17 mouse cellular contexts compared by ENCODE assay signal in the genomic region with DNA sequence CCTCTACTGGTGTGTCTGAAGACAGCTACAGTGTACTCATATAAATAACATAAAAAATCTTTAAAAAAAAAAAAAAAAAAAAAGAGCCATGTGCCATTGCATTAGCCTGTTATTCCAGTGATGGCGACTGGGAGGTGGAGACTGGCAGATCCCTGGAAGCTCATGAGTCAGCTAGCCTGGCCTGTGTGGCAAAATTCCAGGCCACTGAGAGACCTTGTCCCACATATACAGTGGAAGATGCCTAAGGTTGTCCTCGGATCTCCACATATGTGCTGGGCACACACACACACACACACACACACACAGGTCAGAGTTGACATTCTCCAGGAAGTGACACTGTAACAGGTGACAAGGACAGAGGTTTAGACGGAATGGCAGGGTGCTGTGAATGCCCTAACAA.
"Had no signal": no experiment of that assay in that cellular context is flagged by ENCODE, and none has a peak within 500 bp of the region (broad histone marks: within the 10 kb centered on the region; RNA-seq: fewer than 3 reads in every experiment).

No protein-coding gene starts in this region.

- H3K4me3 ChIP-seq: left cerebral cortex, adult 2 months; limb, embryonic 10.5 days; liver, embryonic 15.5 days; midbrain, embryonic 10.5 days; myocyte; neural tube, embryonic 15.5 days had no signal

- H3K27me3 ChIP-seq: liver, embryonic 15.5 days; neural tube, embryonic 15.5 days had no signal

- ATAC-seq: lung, postnatal 0 days had no signal

- H3K27ac ChIP-seq: left cerebral cortex, adult 2 months; limb, embryonic 10.5 days; liver, embryonic 15.5 days; midbrain, embryonic 10.5 days; neural tube, embryonic 15.5 days had no signal

- H3K9ac ChIP-seq: liver, embryonic 15.5 days; neural tube, embryonic 15.5 days had no signal

- H3K9me3 ChIP-seq: limb, embryonic 10.5 days; liver, embryonic 15.5 days; midbrain, embryonic 10.5 days; neural tube, embryonic 15.5 days had no signal

- DNase-seq: kidney, postnatal 10 days; kidney, postnatal 4 days; lung, adult 2 months; lung, postnatal 36 days; midbrain, embryonic 14.5 days; retina, postnatal 1 day; right cerebral cortex, postnatal 14 days; thymus, adult 18-20 months; thymus, postnatal 14 days had no signal

- H3K4me2 ChIP-seq: liver, embryonic 11.5 days; liver, embryonic 15.5 days; neural tube, embryonic 15.5 days had no signal

- H3K4me1 ChIP-seq: liver, embryonic 15.5 days; neural tube, embryonic 15.5 days had no signal

- H3K36me3 ChIP-seq: limb, embryonic 10.5 days; liver, embryonic 15.5 days; midbrain, embryonic 10.5 days; neural tube, embryonic 15.5 days had no signal
